In the genomic region with DNA sequence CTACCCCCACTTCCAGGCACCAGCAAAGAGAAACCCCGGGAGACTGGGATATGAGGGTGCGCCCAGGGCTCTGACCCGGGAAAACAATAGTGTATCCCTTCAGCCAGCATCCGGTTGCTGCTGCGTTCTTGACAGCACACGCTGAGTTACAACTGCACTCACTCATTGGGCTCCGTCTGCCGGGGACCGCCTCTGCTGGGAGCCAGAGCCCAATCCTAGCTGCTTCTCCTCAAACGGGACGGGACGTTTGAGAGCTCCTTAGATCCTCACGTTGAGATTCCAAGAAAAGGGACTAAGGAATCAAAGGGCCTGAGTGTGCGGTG, we compare ENCODE assay signal across 8 mouse cellular contexts. TPM values are rescaled to one million over a fixed set of nuclear protein-coding genes. Genes with fewer than 3 reads are reported as not detected.
DNase-seq lines count a peak whose midpoint lies in the region; ATAC-seq and TF ChIP-seq lines count a peak whose summit lies in the region.

No protein-coding gene starts in this region.

- H3K4me3 ChIP-seq in cortical plate, adult 2 months (ENCODE audit: insufficient read depth, low read length) = peak overlapping the region; percentile 62
- peak overlapping the region; percentile 33 for H3K4me3 ChIP-seq in intestine, embryonic 15.5 days (replicated peaks)
- H3K4me3 ChIP-seq in midbrain, embryonic 10.5 days = peak overlapping the region; percentile 70
- peak overlapping the region; percentile 55 for H3K4me3 ChIP-seq in small intestine, adult 2 months (ENCODE audit: low read depth, low read length)

- intact Hi-C loops in left cerebral cortex, postnatal 4 days (cut with DNase I) = loop anchor here (10.0 kb wide), 1 partner anchor 93 kb away; no protein-coding TSS in a partner anchor

- no peaks in the 10 kb centered on the region for H3K9me3 ChIP-seq in intestine, embryonic 15.5 days
- H3K9me3 ChIP-seq in midbrain, embryonic 10.5 days (replicated peaks) = no peaks in the 10 kb centered on the region

- H3K36me3 ChIP-seq in intestine, embryonic 15.5 days = no peaks in the 10 kb centered on the region
- H3K36me3 ChIP-seq in midbrain, embryonic 10.5 days = peaks cover 30% of the 10 kb centered on the region
- H3K36me3 ChIP-seq in small intestine, adult 2 months (ENCODE audit: control insufficient read depth, insufficient read depth, low read length) = no peaks in the 10 kb centered on the region

- TF ChIP-seq CTCF in cortical plate, adult 2 months (IDR thresholded peaks at IDR 0.05; ENCODE audit: extremely low read depth, insufficient read depth, low read length) = no peak
- TF ChIP-seq CTCF in small intestine, adult 2 months (IDR thresholded peaks at IDR 0.05; ENCODE audit: extremely low read depth, insufficient read length, insufficient replicate concordance, low read depth, low read length) = no peak

- peak; percentile 11 to 53 for DNase-seq in layer of hippocampus, adult 18-20 months (ENCODE audit: low spot score in 2 of 2)
- DNase-seq in layer of hippocampus, adult 9-10 months (ENCODE audit: low spot score) = no peak
- DNase-seq in gastrocnemius, postnatal 25 days = peak; percentile 68
- peak; percentile 35 for DNase-seq in left cerebral cortex, postnatal 4 days
- DNase-seq in midbrain, embryonic 10.5 days (ENCODE audit: low spot score) = peak; percentile 68

- H3K27me3 ChIP-seq in intestine, embryonic 15.5 days (replicated peaks) = no peaks in the 10 kb centered on the region
- H3K27me3 ChIP-seq in midbrain, embryonic 10.5 days (ENCODE audit: low read depth, poor library complexity, severe bottlenecking) = peaks cover 14% of the 10 kb centered on the region; the same call in 1 of the 2 replicates
- H3K27me3 ChIP-seq in small intestine, adult 2 months (ENCODE audit: control insufficient read depth, insufficient read depth, low read length) = peaks cover 14% of the 10 kb centered on the region

- WGBS in intestine, embryonic 15.5 days = under 1% methylated on average over 14 of the region's 14 CpGs
- under 1% methylated on average over 14 of the region's 14 CpGs for WGBS in midbrain, embryonic 10.5 days
- 1% methylated on average over 14 of the region's 14 CpGs for WGBS in small intestine, adult 2 months

- ATAC-seq in intestine, embryonic 15.5 days = peak; percentile 86

- peak overlapping the region; percentile 91 for H3K4me2 ChIP-seq in intestine, embryonic 15.5 days (replicated peaks)

- 0 out of 2 replicates have a peak overlapping the region, but pooled peaks have one; percentile 26 for H3K9ac ChIP-seq in intestine, embryonic 15.5 days

- H3K4me1 ChIP-seq in cortical plate, adult 2 months (ENCODE audit: control insufficient read depth, insufficient read depth, low read length) = no peaks in the 10 kb centered on the region; the same call in 1 of the 2 replicates
- H3K4me1 ChIP-seq in intestine, embryonic 15.5 days (replicated peaks) = peaks cover 4% of the 10 kb centered on the region
- H3K4me1 ChIP-seq in midbrain, embryonic 10.5 days = peaks cover 41% of the 10 kb centered on the region
- H3K4me1 ChIP-seq in small intestine, adult 2 months (ENCODE audit: control insufficient read depth, insufficient read depth, insufficient read length, low read length) = peaks cover 2% of the 10 kb centered on the region; the same call in 1 of the 2 replicates

- no peak for TF ChIP-seq POLR2A in cortical plate, adult 2 months (IDR thresholded peaks at IDR 0.05; ENCODE audit: extremely low read depth, insufficient read depth, low read length)
- TF ChIP-seq POLR2A in small intestine, adult 2 months (IDR thresholded peaks at IDR 0.05; ENCODE audit: low read depth, low read length) = no peak

- 0 out of 2 replicates have a peak overlapping the region, but pooled peaks have one; percentile 38 for H3K27ac ChIP-seq in cortical plate, adult 2 months (ENCODE audit: insufficient read depth, low read length)
- H3K27ac ChIP-seq in intestine, embryonic 15.5 days = peak overlapping the region; percentile 58
- H3K27ac ChIP-seq in midbrain, embryonic 10.5 days (replicated peaks) = peak overlapping the region; percentile 82
- H3K27ac ChIP-seq in small intestine, adult 2 months (ENCODE audit: insufficient read depth, low read depth, low read length) = peak overlapping the region; percentile 33; the same call in 1 of the 2 replicates

RNA-seq across cellular contexts. Expression of gene Scd1, which starts 0.5 kb away (rescaled TPM):
- 100 to 1,000 TPM; 150 to 156 TPM for total RNA-seq in layer of hippocampus, adult 18-20 months (2021)
- polyA plus RNA-seq in cortical plate, adult 2 months (2012; rRNA removed) = 121 and 184 TPM in 2 replicates
- 100 to 1,000 TPM in 1 of 2 experiments, 10 to 100 TPM in 1; 16.2 to 171 TPM for total RNA-seq in gastrocnemius, postnatal 25 days (2021)
- polyA plus RNA-seq in intestine, embryonic 15.5 days (2015; fragmentation: Nextera tagmentation; extraction: Ambion mirVana) = 5.2 TPM in 2 replicates
- 100 to 1,000 TPM in 1 of 2 experiments, 10 to 100 TPM in 1; 89.1 to 102 TPM for total RNA-seq in left cerebral cortex, postnatal 4 days (2021)
- polyA plus RNA-seq in midbrain, embryonic 10.5 days (2016; fragmentation: Nextera tagmentation; extraction: Ambion mirVana) = 20.0 and 21.6 TPM in 2 replicates
- polyA plus RNA-seq in small intestine, adult 2 months (2012; rRNA removed) = 9.6 and 24.9 TPM in 2 replicates
